Mouse (Mus musculus) G1E (cell line): ENCODE results near the gene Abca4. TPM values are rescaled to one million over a fixed set of nuclear protein-coding genes. Genes with fewer than 3 reads are reported as not detected.

Experiments
- ATAC-seq: 2 replicates; pipeline ENCODE4 v1.8.0; 2016; ENCODE audit warnings: mild to moderate bottlenecking; ENCODE audit not compliant: insufficient number of reproducible peaks, poor library complexity, low FRiP score, severe bottlenecking; ENCODE audit errors: extremely low read depth
- DNase-seq: peaks from one replicate; pipeline ENCODE4 v3.0.0; 2012; ENCODE audit warnings: low spot score
- H3K27me3 ChIP-seq: 2 replicates; pipeline ENCODE4 v1.6.1; 2012; ENCODE audit warnings: mild to moderate bottlenecking, low read length, inconsistent platforms; ENCODE audit not compliant: insufficient read depth
- H3K36me3 ChIP-seq: replicated peaks from 2 replicates; pipeline ENCODE3; 2012; ENCODE audit warnings: mild to moderate bottlenecking, inconsistent platforms
- H3K4me1 ChIP-seq: 2 replicates; pipeline ENCODE4 v1.6.1; 2012; ENCODE audit warnings: low read depth, low read length, inconsistent platforms, mixed read lengths; ENCODE audit not compliant: insufficient read depth
- H3K4me3 ChIP-seq: 2 replicates; pipeline ENCODE4 v1.5.1; 2012; ENCODE audit warnings: low read depth, mild to moderate bottlenecking, inconsistent platforms, low read length, moderate library complexity, mixed read lengths
- H3K9me3 ChIP-seq: replicated peaks from 2 replicates; pipeline ENCODE4 v1.6.1; 2012; ENCODE audit warnings: inconsistent platforms
- CTCF ChIP-seq: IDR thresholded peaks from 2 replicates; pipeline ENCODE4 v1.5.1; 2012; ENCODE audit warnings: low read depth, low read length, inconsistent platforms, mixed read lengths
- GATA1 ChIP-seq: IDR thresholded peaks from 2 replicates; pipeline ENCODE4 v1.6.1; 2012; ENCODE audit warnings: borderline replicate concordance, low read length, inconsistent platforms, mixed read lengths
- GATA2 ChIP-seq: IDR thresholded peaks from 2 replicates; pipeline ENCODE4 v1.6.1; 2012; ENCODE audit warnings: low read depth, low read length, inconsistent platforms, borderline replicate concordance
- POLR2AphosphoS5 ChIP-seq: IDR thresholded peaks from 2 replicates; pipeline ENCODE4 v1.6.1; 2012; ENCODE audit warnings: low read depth, low read length, inconsistent platforms; ENCODE audit not compliant: insufficient replicate concordance
- TAL1 ChIP-seq: conservative IDR thresholded peaks from 2 replicates; pipeline ENCODE4 v1.6.1; 2012; ENCODE audit warnings: low read depth, low read length, inconsistent platforms, mixed read lengths
- polyA plus RNA-seq: library from polyadenylated mRNA; stranded (reverse); fragments of >175 nt; gene quantifications from 2 replicates; pipeline ENCODE4 v1.2.3, GENCODE M21; 2012
- total RNA-seq, 2 experiments: library from RNA; stranded (forward) in 1 of 2; stranded (reverse) in 1 of 2; fragments of 200-1000 nt in 1 of 2; fragments of >200 nt in 1 of 2; fragmentation: Nextera tagmentation in 1 of 2; gene quantifications; 2 replicates each; pipeline ENCODE4 v1.2.3; 2014 to 2017

Abca4 gene
- total RNA-seq (2014; fragmentation: Nextera tagmentation) (4.0 and 4.5 TPM in 2 replicates), total RNA-seq (2017) (0.58 and 1.7 TPM in 2 replicates), polyA plus RNA-seq (1.2 and 1.8 TPM in 2 replicates)

DNA sequence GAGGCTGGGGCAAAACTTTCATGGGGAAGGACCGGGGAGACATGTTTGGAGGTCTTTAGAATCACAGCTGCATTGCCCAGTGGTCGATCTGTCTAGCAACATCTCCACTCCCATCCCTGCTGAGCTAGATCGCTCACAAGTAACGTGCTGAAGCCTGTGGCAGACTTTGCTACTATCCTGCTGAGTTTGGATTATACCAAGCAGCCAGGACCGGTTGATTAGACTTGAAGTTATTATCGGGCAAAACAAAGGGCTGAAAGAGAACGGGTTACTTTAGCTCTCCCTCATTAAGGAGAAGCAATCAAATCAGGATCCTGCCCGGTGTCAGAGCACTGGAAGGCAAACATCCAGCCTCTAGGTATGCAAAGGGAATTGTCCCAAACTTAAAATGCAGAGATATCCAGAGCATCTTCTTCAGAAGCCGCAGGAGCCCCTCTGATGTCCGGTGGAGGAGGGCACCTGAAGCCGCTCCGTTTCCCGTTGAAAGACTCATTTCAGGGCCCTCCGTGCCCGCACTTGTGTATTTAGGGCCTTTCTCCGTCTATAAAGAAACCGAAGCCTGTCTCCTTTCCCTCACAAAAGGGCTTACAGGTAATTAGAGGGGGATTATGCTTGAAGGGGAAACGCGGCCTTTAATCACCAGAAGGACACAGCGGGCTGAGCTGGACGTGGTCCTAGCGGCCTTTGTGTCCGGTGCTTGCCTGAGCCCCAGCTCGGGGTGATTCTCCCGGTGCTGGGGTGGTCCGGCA is at the start of gene Abca4:
Abca4 (plus strand) TSS at position 645 of the 749 bp plus-strand sequence.
- Histone ChIP-seq H3K9me3 (no peaks in the 10 kb centered on the region), H3K4me3 (no peak within 1 kb of the TSS), H3K27me3 (no peaks in the 10 kb centered on the region), H3K36me3 (no peaks in the 10 kb centered on the region), H3K4me1 (0 out of 2 replicates have a peak, but pooled peaks cover under 1% of the 10 kb centered on the region)
- no peak for ATAC-seq
- no peak for DNase-seq
- TF ChIP-seq POLR2AphosphoS5 (no peak), GATA1 (no peak), TAL1 (no peak), CTCF (no peak), GATA2 (no peak)

- Histone ChIP-seq H3K4me1 (no peaks in the 10 kb centered on the region), H3K36me3 (no peaks in the 10 kb centered on the region)
These were observed 49.1 kb upstream of the Abca4 start for GRCm38 (mm10) chr3:121995125-121995524.

GRCm38 (mm10) chr3:121999934-122000333 is 44.3 kb upstream of the Abca4 start:
- Histone ChIP-seq H3K4me3 (no peak overlapping the region), H3K27me3 (no peaks in the 10 kb centered on the region), H3K4me1 (no peaks in the 10 kb centered on the region), H3K36me3 (peaks cover 4% of the 10 kb centered on the region), H3K9me3 (no peaks in the 10 kb centered on the region)
- no peak for ATAC-seq
- no peak for DNase-seq
- TF ChIP-seq GATA2, result no peak
- TF ChIP-seq CTCF, result no peak
- TF ChIP-seq POLR2AphosphoS5, result no peak
- no peak for TF ChIP-seq GATA1
- no peak for TF ChIP-seq TAL1

More at GRCm38 (mm10) chr3:121995125-121995524, 49.1 kb upstream of the Abca4 start:
- no peak for TF ChIP-seq TAL1
- TF ChIP-seq CTCF, result no peak
- TF ChIP-seq GATA1, result no peak
- TF ChIP-seq GATA2, result no peak
- no peak for TF ChIP-seq POLR2AphosphoS5
- H3K9me3 ChIP-seq, result no peaks in the 10 kb centered on the region
- no peaks in the 10 kb centered on the region for H3K27me3 ChIP-seq
- ATAC-seq, result no peak
- no peak for DNase-seq
- H3K4me3 ChIP-seq, result no peak overlapping the region

DNA sequence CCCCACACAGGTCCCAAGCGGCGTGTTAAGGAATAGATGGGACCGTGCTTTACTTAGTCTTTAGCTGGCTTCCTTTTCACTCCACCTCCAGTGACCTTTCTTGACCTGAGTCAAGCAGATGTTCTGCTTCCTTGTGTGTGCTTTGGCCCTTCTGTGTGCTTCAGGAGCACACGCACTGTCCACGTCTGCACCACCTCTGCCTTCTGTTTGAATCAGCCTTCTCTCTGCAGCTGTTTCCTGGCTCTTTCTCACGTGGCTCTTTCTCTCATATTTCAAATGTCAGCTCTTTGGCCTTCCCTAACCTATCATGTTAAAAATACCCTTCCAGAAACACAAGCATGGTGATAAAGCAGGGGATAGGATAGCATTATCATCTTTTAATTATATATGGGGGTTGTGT is 42.7 kb upstream of the Abca4 start:
- Histone ChIP-seq H3K9me3 (no peaks in the 10 kb centered on the region), H3K36me3 (peaks cover 4% of the 10 kb centered on the region), H3K4me3 (no peak overlapping the region), H3K4me1 (no peaks in the 10 kb centered on the region), H3K27me3 (no peaks in the 10 kb centered on the region)
- TF ChIP-seq POLR2AphosphoS5, result no peak
- no peak for TF ChIP-seq GATA2
- no peak for TF ChIP-seq CTCF
- TF ChIP-seq TAL1, result no peak
- TF ChIP-seq GATA1, result no peak
- DNase-seq, result no peak
- ATAC-seq, result no peak

DNA sequence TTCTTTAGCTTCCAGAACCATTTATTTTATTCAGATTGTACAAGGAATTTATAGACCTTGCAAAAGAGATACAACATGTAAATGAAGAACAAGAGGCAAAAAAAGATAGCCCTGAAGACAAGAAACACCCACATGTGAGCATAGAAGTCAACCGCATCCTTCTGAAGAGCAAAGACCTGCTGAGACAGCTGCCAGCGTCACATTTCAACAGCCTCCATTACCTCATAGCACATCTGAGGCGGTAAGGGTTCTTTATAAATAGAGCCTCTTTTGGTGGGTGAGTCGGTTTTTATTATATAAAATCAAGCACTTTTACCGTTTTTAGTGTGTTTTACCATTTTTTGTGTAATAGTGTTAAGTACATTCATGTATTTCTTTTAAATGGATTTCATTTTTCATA is 34.4 kb upstream of the Abca4 start:
- H3K4me1 ChIP-seq, result no peaks in the 10 kb centered on the region
- no peak for DNase-seq
- no peaks in the 10 kb centered on the region for H3K27me3 ChIP-seq
- no peak for TF ChIP-seq POLR2AphosphoS5
- no peak for TF ChIP-seq CTCF
- no peak for TF ChIP-seq GATA2
- TF ChIP-seq TAL1, result no peak
- no peak for TF ChIP-seq GATA1
- H3K4me3 ChIP-seq, result no peak overlapping the region
- H3K36me3 ChIP-seq, result peaks cover 17% of the 10 kb centered on the region
- no peaks in the 10 kb centered on the region for H3K9me3 ChIP-seq
- ATAC-seq, result no peak

- ATAC-seq, result no peak
- Histone ChIP-seq H3K4me1 (no peaks in the 10 kb centered on the region), H3K36me3 (peaks cover 17% of the 10 kb centered on the region), H3K27me3 (no peaks in the 10 kb centered on the region), H3K9me3 (no peaks in the 10 kb centered on the region), H3K4me3 (no peak overlapping the region)
- TF ChIP-seq GATA1 (no peak), TAL1 (no peak)
- DNase-seq, result no peak
These were observed 34.0 kb upstream of the Abca4 start for GRCm38 (mm10) chr3:122010292-122010691.
